Mouse (Mus musculus) liver, embryonic 16.5 days (tissue): Measurements from ENCODE around the gene Cx3cl1. TPM values are rescaled to one million over a fixed set of nuclear protein-coding genes. Genes with fewer than 3 reads are reported as not detected.

Source experiments
- ATAC-seq: fragments of 200-750 bp; cut with Nextera tagmentation; 2 replicates; pipeline ENCODE4 v1.8.0; 2017; ENCODE audit warnings: low read depth, mild to moderate bottlenecking, moderate number of reproducible peaks, moderate library complexity
- H3K27ac ChIP-seq: fragments of 300-500 bp; sonication (generic); 2 replicates; pipeline ENCODE4 v1.5.1; 2014; ENCODE audit warnings: mild to moderate bottlenecking, low read length
- H3K27me3 ChIP-seq: fragments of 300-500 bp; sonication (generic); 2 replicates; pipeline ENCODE4 v1.6.1; 2014; ENCODE audit warnings: low read depth, low read length, mixed read lengths; ENCODE audit not compliant: control insufficient read depth, insufficient read depth
- H3K36me3 ChIP-seq: fragments of 300-500 bp; sonication (generic); 2 replicates; pipeline ENCODE4 v1.6.1; 2014; ENCODE audit warnings: mild to moderate bottlenecking; ENCODE audit not compliant: control insufficient read depth, insufficient read depth
- H3K4me1 ChIP-seq: fragments of 300-500 bp; sonication (generic); 2 replicates; pipeline ENCODE4 v1.6.1; 2014; ENCODE audit warnings: low read depth, low read length, mixed read lengths; ENCODE audit not compliant: control insufficient read depth
- H3K4me2 ChIP-seq: fragments of 300-500 bp; sonication (generic); 2 replicates; pipeline ENCODE4 v1.6.1; 2014; ENCODE audit warnings: low read depth, low read length, mixed read lengths
- H3K4me3 ChIP-seq: fragments of 300-500 bp; sonication (generic); 2 replicates; pipeline ENCODE4 v1.5.1; 2014; ENCODE audit warnings: low read depth, mild to moderate bottlenecking, low read length
- H3K9ac ChIP-seq: fragments of 300-500 bp; sonication (generic); 2 replicates; pipeline ENCODE4 v1.6.1; 2014; ENCODE audit warnings: low read depth, low read length
- H3K9me3 ChIP-seq: fragments of 300-500 bp; sonication (generic); replicated peaks from 2 replicates; pipeline ENCODE4 v1.6.1; 2016; ENCODE audit warnings: low read length; ENCODE audit not compliant: control insufficient read depth
- WGBS: fragments of 180-500 bp; shearing (Covaris S2); extraction: QIAGEN DNeasy Blood & Tissue Kit; methylation state at CpG from one replicate; pipeline ENCODE4 v1.1.7; 2014; ENCODE audit not compliant: insufficient replicate concordance; 5-methylcytosine and 5-hydroxymethylcytosine counted together
- polyA plus RNA-seq: library from polyadenylated mRNA; unstranded; fragments of >200 nt; fragmentation: Nextera tagmentation; extraction: Ambion mirVana; gene quantifications from 2 replicates; pipeline ENCODE4 v1.2.1, GENCODE M21; 2015

Gene Cx3cl1
- polyA plus RNA-seq, 1 experiment from 2014 or later = 0.71 TPM

DNA sequence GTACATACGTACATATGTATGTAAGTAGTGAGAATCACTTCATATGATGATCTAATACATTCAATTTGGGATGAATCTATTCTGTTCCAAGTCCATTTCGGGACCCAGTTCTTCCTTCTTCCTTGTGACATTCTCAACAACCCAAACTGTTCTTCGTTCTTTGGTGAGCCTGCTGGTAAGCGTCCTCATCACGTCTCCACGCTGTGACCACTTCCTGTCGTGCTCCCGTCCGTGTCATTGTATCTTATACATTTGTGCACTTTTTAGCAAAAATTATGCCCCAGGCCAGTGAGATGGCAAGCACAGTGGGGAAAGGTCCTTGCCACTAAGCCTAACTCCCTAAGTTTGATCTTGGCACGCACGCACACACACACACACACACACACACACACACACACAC, 46.1 kb downstream of the Cx3cl1 start:
- Histone ChIP-seq H3K27ac (no peak overlapping the region), H3K4me2 (no peak overlapping the region), H3K4me1 (peaks cover 9% of the 10 kb centered on the region), H3K27me3 (no peaks in the 10 kb centered on the region), H3K9me3 (no peaks in the 10 kb centered on the region), H3K4me3 (no peak overlapping the region), H3K36me3 (peaks cover 6% of the 10 kb centered on the region), H3K9ac (no peak overlapping the region)
- ATAC-seq = no peak
- 53% methylated on average over 11 of the region's 11 CpGs for WGBS

DNA sequence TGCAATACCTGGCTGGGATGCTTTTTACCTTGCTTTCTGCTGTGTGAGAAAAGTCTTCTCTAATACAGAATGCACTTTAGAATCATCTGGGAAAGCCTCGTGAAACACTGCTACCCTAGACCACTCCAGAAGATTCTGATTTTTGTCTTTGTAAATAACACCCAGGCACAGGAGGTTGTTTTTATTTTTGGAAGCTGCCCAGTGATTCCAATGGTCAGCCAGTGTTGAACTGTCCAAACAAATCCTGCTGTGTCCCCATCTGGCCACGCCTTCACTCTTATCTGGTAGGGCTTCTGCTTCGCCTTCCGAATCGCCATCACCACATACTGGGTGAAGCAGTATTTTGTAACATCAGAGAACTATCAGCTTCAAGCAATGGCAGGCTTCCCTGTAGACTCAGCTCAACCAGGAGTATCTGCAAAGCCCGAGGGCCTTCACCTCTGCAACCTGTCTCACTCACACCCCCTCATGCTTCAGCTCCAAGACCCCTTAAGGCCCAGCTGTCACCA, 47.9 kb downstream of the Cx3cl1 start:
- H3K9me3 ChIP-seq = no peaks in the 10 kb centered on the region
- WGBS = 39% methylated on average over 6 of the region's 6 CpGs
- H3K27ac ChIP-seq = no peak overlapping the region
- ATAC-seq = peak; percentile 41
- H3K27me3 ChIP-seq = no peaks in the 10 kb centered on the region
- H3K4me3 ChIP-seq = no peak overlapping the region
- H3K36me3 ChIP-seq = peaks cover 17% of the 10 kb centered on the region
- H3K4me2 ChIP-seq = no peak overlapping the region
- peaks cover 9% of the 10 kb centered on the region for H3K4me1 ChIP-seq
- no peak overlapping the region for H3K9ac ChIP-seq

DNA sequence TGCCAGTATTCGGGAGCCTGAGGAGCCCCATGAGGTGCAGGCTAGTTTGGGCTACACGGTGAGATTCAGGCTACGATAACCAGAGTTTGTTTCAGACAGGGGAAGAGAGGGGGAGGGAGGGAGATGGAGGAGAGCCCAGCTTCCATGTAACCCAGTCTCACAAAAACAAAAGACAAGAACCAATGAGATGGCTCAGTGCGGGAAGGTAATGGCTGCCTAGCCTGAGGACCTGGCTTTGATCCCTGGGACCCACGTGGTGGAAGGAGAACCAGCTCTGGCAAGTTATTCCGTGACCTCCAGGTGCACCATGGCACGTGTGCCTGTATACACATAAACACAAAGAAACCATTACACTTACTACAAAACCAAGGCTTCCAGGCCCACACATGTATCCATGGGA, 48.7 kb downstream of the Cx3cl1 start:
- H3K27me3 ChIP-seq = no peaks in the 10 kb centered on the region
- H3K4me1 ChIP-seq = peaks cover 9% of the 10 kb centered on the region
- no peak overlapping the region for H3K4me2 ChIP-seq
- 83% methylated on average over 7 of the region's 7 CpGs for WGBS
- H3K36me3 ChIP-seq = peaks cover 24% of the 10 kb centered on the region
- no peak for ATAC-seq
- H3K9ac ChIP-seq = no peak overlapping the region
- H3K27ac ChIP-seq = no peak overlapping the region
- no peaks in the 10 kb centered on the region for H3K9me3 ChIP-seq
- no peak overlapping the region for H3K4me3 ChIP-seq

DNA sequence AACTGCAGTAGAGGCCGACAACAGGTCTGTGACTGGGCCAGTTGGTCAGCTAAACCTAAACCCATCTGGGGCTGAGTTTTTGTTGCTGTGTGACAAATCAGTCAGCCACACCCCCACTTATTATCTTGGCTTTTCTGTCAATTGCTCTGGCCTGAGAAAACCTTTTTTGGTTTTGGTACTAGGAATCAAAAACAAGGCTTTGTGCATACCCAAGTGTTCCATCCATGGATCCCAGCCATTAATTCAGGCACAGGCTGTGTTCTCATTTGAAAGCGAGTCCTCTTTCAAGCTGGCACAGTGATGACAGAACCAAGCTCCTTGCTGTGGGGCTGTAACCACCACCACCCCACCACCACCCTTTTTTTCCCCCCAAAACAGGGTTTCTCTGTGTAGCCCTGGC, 49.6 kb downstream of the Cx3cl1 start:
- Histone ChIP-seq H3K4me3 (no peak overlapping the region), H3K4me2 (no peak overlapping the region), H3K4me1 (peaks cover 9% of the 10 kb centered on the region), H3K9ac (no peak overlapping the region), H3K27ac (no peak overlapping the region), H3K9me3 (no peaks in the 10 kb centered on the region), H3K36me3 (peaks cover 31% of the 10 kb centered on the region), H3K27me3 (no peaks in the 10 kb centered on the region)
- WGBS = 90% methylated on average over 2 of the region's 2 CpGs
- no peak for ATAC-seq

DNA sequence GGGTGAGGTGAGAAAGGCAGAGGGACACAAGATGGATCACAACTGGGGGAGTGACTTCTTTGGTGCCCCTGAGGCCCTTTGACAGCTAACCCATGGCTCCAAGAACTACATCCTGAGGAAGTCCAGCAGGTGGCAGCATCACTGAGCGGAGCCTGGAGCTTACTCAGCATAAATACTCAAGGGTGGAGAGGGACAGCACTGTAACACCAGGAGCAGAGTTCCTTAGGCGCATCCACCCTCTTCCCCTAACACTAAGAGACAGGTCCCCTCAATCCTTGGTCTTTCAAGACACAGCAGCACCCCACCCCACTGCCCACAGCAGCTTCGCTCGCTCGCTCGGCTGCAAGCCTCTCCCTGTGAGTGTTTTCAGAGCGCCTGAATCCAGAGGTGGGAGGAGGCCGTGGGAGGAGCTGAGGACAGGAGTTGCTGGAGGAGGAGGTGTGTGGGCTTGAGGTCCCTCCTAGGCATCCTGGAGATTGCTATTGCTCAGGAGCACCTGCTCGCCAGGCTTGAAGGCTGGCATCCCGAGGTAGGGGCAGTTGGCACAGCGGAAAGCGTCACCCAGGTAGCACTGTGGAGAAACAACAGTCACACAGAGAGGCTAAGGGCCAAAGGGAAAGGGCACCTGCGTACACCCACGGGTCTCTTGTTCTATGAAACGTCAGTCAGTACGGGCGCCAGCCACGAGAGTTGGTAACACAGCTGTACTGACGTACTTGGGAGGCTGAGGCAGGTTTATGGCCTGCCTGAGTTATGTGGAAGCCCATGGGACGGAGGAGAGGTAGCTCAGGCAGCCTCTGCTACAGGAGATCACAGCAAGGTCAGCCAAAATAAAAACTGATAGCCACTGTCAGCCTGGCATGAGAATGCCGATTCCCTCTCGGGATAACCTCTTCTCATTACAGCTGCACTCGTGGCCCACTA, 51.1 kb downstream of the Cx3cl1 start:
- Histone ChIP-seq H3K36me3 (peaks cover 36% of the 10 kb centered on the region), H3K4me2 (no peak overlapping the region), H3K4me1 (peaks cover 9% of the 10 kb centered on the region), H3K9ac (no peak overlapping the region), H3K4me3 (no peak overlapping the region), H3K27me3 (no peaks in the 10 kb centered on the region), H3K9me3 (no peaks in the 10 kb centered on the region), H3K27ac (no peak overlapping the region)
- WGBS = 83% methylated on average over 23 of the region's 23 CpGs
- peak; percentile 59 for ATAC-seq

DNA sequence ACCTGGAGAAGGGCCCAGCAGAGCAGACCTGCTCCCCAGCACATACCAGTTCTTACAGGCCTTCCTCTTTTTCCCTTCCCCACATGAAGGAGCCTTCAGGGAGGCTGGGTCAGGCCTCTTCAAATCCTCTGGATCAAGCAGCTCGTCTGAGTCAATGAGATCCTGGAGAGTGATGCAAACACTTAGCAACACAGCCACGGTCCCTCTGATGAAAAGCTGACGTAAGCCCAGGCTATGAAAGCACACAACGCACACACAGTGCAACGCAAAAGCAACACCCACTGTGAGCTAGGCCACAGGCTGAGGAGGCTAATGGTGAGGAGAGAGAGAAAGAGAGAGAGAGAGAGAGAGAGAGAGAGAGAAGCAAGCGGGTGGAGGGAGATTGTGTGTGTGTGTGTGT, 53.4 kb downstream of the Cx3cl1 start:
- no peak overlapping the region for H3K4me2 ChIP-seq
- ATAC-seq = no peak
- H3K36me3 ChIP-seq = peaks cover 43% of the 10 kb centered on the region

DNA sequence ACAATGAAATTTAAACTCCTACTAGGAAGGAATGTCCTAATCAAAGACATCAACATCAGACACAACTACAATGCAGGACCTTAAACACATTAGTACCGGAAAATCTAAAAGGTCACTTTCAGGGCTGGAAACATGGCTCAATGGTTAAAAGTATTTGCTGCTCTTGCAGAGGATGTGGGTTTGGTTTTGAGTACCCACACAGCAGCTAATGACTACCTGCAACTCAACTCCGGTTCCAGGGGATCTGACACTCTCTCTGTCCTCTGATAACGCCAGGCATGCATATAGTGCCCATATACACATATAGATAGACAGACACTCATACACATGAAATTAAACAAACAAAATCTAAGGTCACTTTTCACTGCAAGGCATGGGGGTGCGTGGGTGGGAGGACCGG, 54.4 kb downstream of the Cx3cl1 start:
- WGBS = 90% methylated on average over 5 of the region's 5 CpGs
- ATAC-seq = no peak
- H3K27ac ChIP-seq = no peak overlapping the region
- H3K27me3 ChIP-seq = no peaks in the 10 kb centered on the region
- H3K4me3 ChIP-seq = no peak overlapping the region
- no peaks in the 10 kb centered on the region for H3K9me3 ChIP-seq
- H3K36me3 ChIP-seq = peaks cover 52% of the 10 kb centered on the region
- H3K4me1 ChIP-seq = no peaks in the 10 kb centered on the region; the same call in 1 of the 2 replicates
- H3K4me2 ChIP-seq = no peak overlapping the region
- H3K9ac ChIP-seq = no peak overlapping the region

More for the DNA sequence above, 53.4 kb downstream of the Cx3cl1 start:
- WGBS = 86% methylated on average over 6 of the region's 6 CpGs
- Histone ChIP-seq H3K9ac (no peak overlapping the region), H3K27ac (no peak overlapping the region), H3K4me3 (no peak overlapping the region), H3K27me3 (no peaks in the 10 kb centered on the region), H3K9me3 (no peaks in the 10 kb centered on the region), H3K4me1 (peaks cover 5% of the 10 kb centered on the region)

DNA sequence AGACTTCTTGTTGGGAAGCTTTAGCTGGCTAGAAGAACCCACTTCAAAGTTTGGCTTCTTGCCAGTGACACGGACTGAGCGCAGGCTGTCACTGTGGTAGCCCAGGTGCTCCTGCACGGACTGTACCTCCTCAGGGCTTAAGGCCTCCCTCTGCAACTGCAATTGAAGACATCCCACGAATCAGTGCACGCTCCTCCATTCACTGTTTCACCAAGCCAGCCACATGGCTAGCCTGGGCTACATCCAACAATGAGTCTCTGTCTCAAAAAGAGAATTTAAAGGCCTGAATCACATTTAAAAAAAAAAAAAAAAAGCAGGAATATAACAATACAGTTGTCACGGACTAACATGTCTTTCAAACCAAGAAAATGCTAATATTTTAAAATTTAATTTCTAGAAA, 56.5 kb downstream of the Cx3cl1 start:
- Histone ChIP-seq H3K4me3 (no peak overlapping the region), H3K9ac (no peak overlapping the region), H3K4me2 (no peak overlapping the region), H3K4me1 (no peaks in the 10 kb centered on the region), H3K27me3 (no peaks in the 10 kb centered on the region), H3K9me3 (no peaks in the 10 kb centered on the region), H3K36me3 (peaks cover 52% of the 10 kb centered on the region), H3K27ac (no peak overlapping the region)
- ATAC-seq = no peak
- WGBS = 90% methylated on average over 6 of the region's 6 CpGs
